Mouse (Mus musculus) layer of hippocampus, postnatal 36 days (tissue): Measurements from ENCODE around the gene Serinc3. TPM values are rescaled to one million over a fixed set of nuclear protein-coding genes. Genes with fewer than 3 reads are reported as not detected.
"Not testable (repeated sequence)": the region's sequence is repeated elsewhere in the genome, so short reads cannot be mapped to it uniquely, and the experiment has no call there.

Experiments
- DNase-seq, 2 experiments: peaks; one replicate each; pipeline ENCODE4 v3.0.0; 2022
- total RNA-seq, 2 experiments: library from RNA; stranded (reverse); gene quantifications; 2 replicates each; pipeline ENCODE4 v1.2.3; 2021

The Serinc3 gene
- 100 to 1,000 TPM; 177 to 202 TPM for total RNA-seq

DNA sequence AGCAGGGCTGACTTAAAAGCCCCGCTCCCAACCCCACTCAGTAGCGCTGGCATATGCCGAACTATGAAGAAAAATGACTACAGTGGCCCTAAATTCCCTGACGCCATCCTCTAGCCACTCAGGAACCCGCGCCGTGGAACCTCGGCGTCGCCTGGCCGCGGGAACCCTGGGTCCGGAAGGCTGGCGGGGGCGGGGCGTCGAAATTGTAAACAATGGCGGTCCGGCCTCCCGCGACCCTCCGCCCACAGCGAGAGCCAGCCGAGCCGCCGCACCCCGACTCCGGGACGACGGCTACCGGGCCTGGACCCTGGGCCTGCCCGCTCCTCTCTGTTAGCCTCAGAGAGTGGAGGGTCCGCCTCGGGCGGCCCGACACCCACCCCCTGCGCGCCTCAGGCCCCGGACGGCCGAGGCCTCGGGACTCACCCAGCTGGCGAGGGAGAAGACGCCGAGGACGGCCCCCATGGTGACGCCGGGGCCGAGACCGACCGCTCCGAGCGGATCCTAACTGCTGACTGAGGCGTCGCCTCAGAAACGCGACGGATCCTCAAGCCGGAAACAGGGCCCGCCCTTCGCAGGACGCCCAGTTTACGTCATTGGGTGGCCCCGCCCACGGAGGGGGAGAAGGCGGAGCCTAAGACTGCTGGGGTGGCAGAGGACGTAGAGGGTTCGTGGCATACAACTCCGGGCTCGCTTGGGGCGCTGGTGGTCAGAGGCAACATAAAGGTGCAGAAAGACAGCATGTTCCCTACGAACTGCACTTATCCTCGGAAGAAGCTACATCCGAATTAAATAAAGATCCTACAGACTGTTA, at the start of gene Serinc3:
TSS of gene Serinc3 (minus strand) at position 557 of the 811 bp plus-strand sequence.
- DNase-seq, result peak; percentile 99

DNA sequence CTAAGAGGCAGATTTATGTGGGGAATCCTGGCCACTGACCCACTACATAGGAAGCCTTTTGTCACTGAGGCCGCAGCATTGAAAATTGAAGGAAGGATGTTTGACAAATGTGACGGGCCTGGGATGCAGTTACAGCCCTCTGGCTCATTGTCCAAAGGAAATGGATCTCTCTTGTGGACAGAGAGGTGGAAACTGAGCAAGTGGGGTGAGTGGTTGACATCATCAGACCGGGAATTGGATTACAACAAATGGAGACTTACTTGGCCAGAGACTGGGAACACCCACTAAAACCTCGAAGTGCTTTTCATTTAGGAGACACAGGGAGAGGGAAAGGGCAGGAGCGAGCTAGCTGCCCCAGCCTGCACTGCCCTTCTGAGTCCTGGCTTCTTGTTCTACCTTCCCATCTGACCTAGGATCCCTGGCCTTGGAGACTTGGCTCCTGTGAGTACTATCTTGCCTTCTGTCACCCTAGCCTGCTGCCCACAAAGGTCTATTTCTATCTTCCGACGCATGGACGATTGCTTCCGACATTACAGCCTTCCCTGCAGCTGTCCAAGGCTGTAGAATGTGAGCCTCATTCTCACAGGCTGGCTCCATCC, 48.9 kb upstream of the Serinc3 start:
- no peak for DNase-seq

DNA sequence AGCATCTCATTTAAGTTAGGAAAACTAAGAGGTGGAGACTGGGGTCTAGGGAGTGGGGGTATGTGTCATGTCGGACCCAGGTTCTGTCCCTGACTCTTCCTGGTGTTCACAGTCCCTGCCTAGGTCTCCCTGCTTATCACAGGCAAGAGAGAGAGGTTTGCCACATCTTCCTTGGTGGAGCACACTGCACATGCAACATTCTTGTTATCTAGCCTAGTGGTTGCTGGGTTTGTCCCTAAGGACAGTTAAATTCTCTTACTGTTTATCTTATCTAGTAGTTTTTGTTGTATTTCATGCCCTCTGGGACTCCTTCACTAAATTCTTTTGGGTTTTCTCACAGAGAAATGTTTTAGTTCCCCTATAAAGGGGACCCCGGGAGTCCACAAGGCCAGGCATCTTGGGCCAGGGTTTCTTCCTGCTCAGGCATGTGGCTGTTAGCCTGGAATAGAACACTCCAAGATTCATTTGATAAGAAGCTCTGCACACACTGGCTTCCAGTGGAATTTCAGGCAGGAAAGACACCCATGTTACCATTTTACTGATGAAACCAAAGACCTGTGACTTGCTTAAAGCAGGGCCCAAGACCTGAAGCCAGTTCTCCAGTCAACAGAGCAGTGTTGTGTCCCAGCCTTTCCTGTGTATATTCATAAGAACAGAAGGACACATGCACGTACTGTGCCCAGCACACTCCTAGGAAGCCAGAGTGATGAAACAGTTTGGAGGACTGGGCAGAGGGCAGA, 48.1 kb upstream of the Serinc3 start:
- DNase-seq, result no peak

DNA sequence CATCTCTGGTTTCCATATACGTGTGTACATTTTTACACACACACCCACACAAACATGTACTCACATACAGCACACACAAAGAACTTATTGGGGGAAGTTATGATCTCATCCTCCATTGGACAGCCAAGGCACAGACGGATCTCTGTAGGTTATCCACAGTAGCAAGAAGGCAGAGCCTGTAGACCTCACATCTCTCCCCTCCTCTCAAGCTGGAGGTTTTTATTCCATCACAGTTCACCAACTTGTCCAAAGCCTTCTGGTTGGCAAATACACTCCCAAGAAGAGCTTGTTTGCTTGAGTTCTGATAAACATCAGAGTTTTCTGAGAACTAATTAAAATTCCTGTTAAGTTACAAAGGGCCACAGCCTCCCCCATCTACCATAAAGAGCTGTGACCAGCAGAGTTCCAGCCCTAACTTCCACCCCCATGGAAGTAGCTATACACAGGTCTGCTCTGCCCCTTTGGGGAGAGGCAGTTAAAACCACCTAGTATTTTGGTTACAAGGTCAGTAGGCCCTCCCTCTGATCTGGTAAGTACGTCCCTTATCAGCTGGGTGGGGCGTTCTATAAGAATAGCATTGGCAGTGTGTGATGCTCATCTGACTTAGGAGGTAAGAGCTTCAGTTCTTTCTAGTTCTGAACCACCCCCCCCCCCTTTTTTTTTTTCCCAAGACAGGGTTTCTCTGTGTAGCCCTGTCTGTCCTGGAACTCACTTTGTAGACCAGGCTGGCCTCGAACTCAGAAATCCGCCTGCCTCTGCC, 47.1 kb upstream of the Serinc3 start:
- no peak for DNase-seq

DNA sequence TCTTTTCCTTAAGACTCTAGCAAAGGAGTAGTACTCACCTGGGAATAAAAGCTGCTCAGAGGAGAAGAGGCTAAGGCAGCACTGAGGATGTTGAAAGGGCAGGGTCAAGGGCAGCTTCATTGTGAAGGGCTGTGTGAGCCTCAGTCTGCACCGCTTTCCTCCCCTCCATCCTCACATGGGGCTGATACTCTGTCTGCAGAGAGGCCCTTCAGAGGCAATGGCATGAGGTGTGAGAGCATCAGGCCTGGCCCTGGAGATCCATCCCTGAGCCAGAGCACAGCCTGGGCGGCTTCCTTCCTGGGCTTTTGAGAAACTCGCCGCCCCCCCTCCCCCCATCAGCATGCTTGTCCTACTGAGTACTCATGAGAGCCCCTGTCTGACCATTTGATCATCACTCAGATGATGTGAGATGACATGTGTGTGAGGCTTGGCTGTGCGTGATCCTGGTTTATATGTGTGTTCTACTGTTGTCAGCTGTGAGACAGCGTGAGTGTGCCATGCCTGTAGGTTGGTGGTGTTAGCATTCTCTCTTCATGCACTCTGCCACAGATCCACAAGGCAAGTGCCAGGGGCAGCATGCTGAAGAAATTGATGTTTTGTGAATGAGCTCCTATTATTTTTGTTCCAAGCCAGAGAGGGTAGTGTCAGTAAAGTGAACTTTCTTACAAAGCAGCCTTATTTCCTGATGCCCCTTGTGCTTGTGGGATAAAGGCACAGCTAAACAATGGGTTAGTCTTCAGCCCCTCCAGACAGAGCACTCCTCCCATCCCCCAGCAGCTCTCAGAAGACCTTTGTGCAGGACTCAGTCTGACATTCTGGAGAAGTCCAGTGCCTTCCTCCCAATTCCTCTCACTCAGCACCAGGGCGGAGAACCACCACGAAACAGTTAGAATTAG, 45.7 kb upstream of the Serinc3 start:
- no peak for DNase-seq

DNA sequence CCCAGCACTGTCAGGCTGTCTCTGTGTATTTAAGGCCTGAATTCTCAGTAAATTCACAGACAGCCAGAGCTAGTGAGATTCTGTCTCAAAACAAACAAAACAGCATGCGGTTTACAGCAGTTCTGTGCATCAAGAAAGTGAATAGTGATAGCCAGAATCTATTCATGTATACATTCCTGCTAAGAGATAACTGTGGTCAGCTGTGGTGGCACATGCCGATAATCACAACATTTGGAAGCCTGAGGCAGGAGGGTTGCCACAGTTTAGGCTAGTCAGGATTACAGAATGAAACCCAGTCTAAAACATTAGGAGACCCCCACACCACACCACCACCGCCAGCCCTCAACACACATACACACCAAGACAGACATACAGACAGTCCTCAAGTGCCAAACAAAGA, 44.8 kb upstream of the Serinc3 start:
- DNase-seq, result no peak

DNA sequence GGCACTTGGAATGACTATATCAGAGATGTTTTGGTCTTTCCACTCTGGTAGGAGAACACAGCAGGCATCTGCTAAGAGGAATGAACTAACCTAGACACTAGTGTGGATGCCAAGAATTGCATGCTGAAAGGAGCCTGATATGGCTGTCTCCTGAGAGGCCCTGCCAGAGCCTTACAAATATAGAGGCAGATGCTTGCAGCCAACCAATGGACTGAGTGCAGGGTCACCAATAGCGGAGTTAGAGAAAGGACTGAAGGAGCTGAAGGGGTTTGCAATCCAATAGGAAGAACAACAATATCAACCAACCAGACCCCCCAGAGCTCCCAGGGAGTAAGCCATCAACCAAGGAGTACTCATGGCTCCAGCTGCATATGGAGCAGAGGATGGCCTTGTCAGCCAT, 43.4 kb upstream of the Serinc3 start:
- DNase-seq, result not testable (repeated sequence)

DNA sequence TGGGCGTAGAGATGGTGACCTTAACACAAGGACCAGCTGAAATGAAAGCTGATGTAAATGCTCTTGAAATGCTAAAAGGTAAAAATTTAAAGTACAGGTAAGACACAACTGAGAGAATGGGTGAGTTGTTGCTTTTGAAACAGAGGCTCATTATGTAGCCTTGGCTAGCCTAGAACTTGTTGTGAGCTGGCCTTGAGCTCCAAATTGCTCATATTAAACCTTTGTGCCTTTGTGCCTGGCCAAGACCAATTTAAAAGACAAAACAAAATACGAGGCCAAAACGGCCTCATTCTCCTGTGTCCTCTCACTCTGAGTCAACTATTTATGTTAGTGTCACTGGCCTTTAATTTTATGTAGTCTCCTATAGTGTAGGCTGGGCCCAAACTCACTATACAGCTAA, 42.0 kb upstream of the Serinc3 start:
- no peak for DNase-seq

DNA sequence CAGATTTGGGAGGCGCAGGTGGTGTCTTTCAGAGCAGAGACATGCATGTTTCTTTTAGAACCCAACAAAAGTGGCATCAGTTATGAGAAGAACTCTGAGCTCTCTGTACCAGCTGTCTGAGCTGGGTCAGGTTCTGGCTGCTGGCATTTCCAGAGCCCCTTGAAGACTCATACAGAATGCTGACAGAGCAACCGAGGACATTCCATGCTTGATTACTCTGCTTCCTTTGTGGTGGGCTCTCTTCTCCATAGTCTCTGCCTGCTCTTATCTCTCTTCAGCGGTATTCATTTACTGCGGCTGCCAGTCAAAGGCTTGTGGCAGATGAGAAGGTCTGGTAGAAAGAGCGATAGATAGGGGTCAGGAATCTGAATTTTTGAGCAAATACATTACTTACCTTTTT, 41.3 kb upstream of the Serinc3 start:
- DNase-seq, result no peak

DNA sequence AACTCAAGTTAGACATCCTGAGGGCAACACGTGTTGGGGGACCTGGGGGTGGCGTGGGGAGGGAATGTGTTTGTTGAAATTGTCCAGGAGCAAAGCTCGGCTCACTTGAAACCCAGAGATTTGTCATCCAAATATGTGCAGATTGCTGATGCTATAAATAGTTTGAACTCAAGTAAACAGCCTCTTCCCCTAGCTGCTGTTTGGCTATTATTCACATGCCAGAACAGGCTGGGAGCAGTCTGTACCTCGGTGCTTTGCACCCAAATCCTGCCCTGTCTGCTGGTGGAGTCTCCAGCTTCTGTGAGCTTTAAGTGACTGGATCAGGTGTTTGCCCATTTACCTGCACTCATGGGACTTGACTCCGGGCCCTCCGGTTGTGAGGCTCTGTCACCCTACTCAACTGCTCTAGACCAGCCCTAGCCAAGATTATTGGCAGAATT, 40.9 kb upstream of the Serinc3 start:
- DNase-seq, result peak; percentile 58 to 63

DNA sequence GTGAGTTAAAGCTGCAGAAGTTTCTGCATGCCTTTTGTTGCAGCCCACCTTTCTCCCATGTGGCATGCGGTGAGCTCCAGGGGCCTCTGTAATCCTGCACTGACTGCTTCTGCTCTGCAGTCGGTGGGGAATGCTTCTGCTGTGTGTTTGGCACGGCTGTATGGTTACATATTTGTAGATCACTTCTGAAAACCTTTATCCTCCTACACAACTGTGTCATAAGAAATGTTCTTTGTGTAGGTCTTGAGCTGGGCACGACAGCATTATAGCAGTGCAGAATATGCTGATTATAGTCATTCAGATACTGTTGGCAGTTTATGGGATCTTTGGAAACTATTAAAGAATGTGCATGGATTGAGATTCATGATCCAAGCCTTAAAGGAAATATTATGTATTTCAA, 40.4 kb upstream of the Serinc3 start:
- no peak for DNase-seq

DNA sequence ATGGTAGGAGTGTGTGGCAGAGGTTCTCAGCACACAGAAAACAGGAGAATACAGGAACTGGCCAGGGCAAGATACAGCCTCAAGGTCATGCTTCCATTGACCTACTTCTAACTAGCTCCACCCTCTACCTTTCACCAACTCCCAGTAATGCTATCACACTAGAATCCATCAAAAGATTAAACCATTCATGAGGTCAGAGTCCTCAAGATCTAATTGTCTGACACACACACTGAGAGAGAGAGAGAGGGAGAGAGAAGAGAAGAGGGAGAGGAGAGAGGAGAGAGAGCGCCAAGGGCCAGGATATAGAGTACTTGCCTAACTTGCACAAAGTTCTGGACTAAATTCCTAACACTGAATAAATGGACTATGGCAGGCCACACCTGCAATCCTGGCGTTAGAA, 37.4 kb upstream of the Serinc3 start:
- no peak for DNase-seq

DNA sequence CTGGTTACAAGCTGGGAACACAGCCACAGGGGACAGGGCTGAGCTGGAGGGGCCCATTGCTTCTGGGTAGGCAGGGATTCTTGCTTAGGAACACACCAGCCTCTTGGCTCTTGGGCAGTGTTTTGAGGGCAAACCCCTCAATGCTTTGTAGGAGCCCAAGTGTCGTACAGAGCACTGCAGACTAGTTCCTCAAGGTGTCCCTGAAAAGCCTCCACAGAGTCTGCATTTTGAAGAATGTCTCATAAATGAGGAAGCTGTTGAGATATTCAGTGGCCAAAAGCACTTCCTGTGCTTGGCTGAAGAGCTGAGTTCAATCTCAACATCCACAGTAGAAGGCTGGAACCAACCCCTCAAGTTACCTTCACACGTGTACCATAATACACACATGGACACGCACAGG, 31.8 kb upstream of the Serinc3 start:
- DNase-seq, result no peak

DNA sequence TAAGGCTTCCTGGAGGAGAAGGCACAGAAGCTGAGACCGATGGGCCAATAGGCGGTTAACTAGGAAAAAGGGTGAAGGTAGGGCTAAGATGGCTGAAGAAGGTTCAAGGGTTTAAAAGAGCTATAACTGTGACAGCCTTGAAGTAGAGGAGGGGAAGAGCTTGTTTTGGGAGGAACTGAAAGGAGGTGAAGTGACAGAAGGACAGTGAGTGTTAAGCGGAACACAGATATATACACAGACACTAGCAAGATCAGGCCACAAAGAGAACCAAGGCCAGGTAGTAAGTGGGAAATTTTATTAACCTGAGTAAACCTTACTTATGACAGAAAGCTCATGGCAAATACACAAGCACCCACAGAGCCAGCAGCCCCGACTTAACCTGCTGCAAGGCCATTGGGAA, 31.4 kb upstream of the Serinc3 start:
- no peak for DNase-seq

DNA sequence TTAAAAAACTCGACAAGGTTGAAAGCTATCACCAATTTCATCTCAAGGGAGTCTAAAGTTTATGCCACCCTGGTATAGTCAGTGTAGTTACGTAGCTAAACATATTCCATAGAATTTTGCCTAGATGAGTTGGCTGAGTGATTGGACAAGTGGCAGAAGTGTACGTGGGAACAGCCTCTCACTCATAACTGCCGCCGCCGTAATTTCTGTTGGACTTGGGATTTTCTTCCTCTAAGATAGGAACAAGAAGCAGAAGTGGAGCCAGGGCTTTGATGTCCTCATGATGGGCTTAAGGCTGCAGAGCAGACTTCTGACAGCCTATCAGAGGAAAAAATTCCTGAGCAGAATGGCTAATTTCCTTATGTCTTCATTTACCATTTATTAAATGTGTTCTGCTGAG, 30.7 kb upstream of the Serinc3 start:
- DNase-seq, result no peak

DNA sequence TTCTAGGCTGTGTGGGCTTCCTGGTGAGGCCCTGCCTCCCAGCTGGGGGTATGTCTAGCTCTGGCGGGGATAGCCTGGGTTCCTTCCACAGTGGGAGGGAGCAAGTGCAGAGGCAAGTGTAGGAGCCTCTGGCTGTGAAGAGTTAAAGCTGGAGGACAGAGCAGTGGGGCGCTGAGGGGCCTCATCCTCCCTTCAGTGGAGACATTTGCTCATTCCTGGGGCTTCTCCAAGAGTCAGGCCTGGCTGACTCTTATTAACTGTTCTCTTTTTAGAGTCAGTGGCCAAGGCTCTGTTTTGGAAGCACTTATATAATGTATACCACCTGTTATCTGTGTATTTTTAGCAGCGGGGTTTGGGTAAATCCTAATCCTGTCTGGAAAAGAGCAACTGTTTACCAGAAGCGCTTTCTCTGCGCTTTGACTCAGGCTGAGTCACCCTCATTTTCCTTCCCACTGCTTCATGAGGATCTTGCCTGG, 30.3 kb upstream of the Serinc3 start:
- DNase-seq, result peak in 1 of 2 experiments; percentile 35

DNA sequence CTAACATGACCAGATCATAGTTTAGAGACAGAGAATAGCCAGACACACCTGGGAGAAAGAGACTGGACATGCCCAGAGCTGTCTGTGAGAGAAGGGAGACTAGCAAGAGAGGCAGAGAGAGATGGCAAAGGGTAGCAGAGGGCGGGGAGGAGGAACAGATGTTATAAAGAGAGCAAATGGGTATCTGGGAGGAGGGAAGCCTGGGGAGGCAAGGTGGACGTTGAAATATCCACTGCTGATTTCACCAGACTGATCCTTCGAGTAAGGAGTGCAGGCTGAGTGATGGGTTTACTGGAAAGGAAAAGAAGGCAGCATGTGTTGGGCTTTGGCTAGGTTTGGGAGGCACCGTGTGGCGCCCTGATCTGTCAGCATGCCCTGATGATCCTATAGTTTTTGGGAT, 29.5 kb upstream of the Serinc3 start:
- no peak for DNase-seq

DNA sequence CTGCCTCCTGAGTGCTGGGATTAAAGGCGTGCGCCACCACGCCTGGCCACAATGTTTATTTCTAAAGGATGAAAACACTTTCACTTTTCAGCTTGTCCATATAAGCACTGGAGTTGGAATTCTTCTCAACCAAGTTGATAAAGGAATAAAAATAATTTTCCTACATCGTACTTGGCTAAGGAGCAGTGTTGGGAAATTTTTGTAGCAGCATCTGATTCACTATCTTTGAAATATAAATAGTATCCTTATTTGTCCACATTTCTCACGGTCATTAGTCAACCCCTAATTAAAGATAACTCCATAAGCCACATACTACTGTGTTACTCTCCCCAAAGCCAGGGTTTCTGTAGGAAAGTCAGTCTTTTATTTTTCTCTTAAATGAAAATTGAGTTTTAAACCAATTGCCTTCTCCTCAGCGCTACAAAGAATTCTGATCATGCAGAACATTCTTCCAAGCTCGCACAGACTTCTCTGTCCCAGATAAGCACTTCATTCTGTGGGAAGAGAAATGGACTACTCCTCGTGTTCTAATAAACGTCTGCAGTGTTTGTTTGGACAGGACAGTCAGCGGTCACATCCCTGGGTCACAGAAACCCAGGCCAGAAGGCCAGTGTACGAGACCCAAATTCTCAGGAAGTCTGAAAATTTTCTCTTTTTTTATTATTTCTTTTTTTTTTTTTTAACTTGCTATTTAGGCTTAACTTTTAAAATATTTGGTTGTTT, 26.1 kb upstream of the Serinc3 start:
- no peak for DNase-seq

DNA sequence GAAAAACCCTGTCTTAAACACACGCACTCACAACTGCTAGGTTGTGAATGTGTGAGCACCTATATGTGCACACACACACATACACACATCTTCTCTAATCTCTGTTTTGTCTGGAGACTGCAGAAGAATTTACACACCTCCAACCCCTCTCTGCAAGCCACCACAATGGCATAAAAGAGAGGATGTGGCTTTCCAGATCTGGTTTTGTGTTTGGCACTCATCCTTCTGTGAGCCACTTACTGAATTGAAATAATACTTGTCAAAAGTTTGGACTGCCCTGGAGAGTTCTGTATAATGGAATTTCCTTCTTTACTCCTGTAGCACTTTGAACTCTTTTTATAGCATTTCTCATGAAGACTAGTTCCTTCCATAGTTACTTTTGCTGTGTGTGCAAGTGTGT, 22.1 kb upstream of the Serinc3 start:
- no peak for DNase-seq

DNA sequence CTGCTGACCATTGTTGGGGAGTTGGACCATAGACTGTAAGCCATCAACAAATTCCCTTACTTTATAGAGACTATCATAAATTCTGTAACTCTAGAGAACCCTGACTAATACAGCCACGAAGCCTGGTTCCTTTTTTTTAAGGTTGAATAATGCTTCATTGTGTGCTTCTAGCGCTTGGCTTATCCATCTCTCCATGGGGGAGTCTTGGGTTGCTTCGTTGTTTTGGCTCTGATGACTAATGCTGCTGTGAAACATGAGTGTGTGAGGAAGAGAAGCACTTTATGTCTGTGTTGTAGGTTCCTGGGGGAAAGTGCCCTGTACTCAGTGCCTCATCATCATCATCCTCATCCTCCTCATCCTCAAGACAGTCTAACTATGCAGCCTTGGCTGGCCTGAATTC, 19.0 kb upstream of the Serinc3 start:
- DNase-seq, result no peak

DNA sequence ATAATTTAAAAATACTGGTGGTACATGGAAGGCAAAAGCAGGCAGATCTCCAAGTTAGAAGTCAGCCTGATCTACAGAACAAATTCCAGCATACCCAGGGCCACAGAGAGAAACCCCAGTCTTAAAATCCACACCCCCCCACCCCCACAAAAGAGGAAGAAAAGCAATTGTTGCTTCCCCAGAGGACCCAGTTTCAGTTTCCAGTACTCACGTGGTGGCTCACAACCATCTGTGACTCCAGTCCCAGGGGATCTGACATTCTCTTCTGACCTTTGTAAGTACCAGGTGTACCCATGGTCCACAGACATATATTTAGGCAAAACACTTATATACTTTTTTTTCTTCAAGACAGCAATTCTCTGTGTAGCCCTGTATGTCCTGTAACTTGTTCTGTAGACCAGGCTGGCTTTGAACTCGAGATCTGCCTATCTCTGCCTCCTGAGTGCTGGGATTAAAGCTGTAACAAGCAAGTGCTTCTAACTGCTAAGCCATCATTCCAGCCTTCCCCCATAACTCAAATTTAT, 17.8 kb upstream of the Serinc3 start:
- DNase-seq, result no peak
